Mouse (Mus musculus) forebrain, embryonic 14.5 days (tissue): ENCODE data around the gene Zdhhc1. TPM values are rescaled to one million over a fixed set of nuclear protein-coding genes. Genes with fewer than 3 reads are reported as not detected.

Experiments
- ATAC-seq: fragments of 200-750 bp; cut with Nextera tagmentation; 2 replicates; pipeline ENCODE4 v1.8.0; 2017; ENCODE audit warnings: mild to moderate bottlenecking, moderate library complexity
- DNase-seq: peaks from one replicate; pipeline ENCODE4 v3.0.0-alpha.2; 2015; ENCODE audit warnings: low spot score
- H3K27ac ChIP-seq: fragments of 300-500 bp; sonication (generic); 2 replicates; pipeline ENCODE4 v1.5.1; 2014; ENCODE audit warnings: low read depth, mild to moderate bottlenecking, control low read depth, low read length, moderate library complexity
- H3K27me3 ChIP-seq: fragments of 300-500 bp; sonication (generic); replicated peaks from 2 replicates; pipeline ENCODE4 v1.6.1; 2014; ENCODE audit warnings: low read length, control low read depth, mixed read lengths; ENCODE audit not compliant: control insufficient read depth, insufficient read depth
- H3K36me3 ChIP-seq: fragments of 300-500 bp; sonication (generic); 2 replicates; pipeline ENCODE4 v1.6.1; 2014; ENCODE audit warnings: low read length, control low read depth; ENCODE audit not compliant: control insufficient read depth, insufficient read depth
- H3K4me1 ChIP-seq: fragments of 300-500 bp; sonication (generic); 2 replicates; pipeline ENCODE4 v1.6.1; 2014; ENCODE audit warnings: antibody characterized with exemption, low read length, control low read depth; ENCODE audit not compliant: control insufficient read depth, insufficient read depth
- H3K4me2 ChIP-seq: fragments of 300-500 bp; sonication (generic); 2 replicates; pipeline ENCODE4 v1.6.1; 2014; ENCODE audit warnings: mild to moderate bottlenecking, control low read depth, low read length
- H3K4me3 ChIP-seq: fragments of 300-500 bp; sonication (generic); 2 replicates; pipeline ENCODE4 v1.5.1; 2014; ENCODE audit warnings: low read depth, low read length, control low read depth
- H3K9ac ChIP-seq: fragments of 300-500 bp; sonication (generic); 2 replicates; pipeline ENCODE4 v1.6.1; 2014; ENCODE audit warnings: mild to moderate bottlenecking, low read length, control low read depth, moderate library complexity
- H3K9me3 ChIP-seq: fragments of 300-500 bp; sonication (generic); replicated peaks from 2 replicates; pipeline ENCODE4 v1.6.1; 2016; ENCODE audit warnings: low read length, control low read depth, mixed read lengths; ENCODE audit not compliant: control insufficient read depth
- WGBS: fragments of 180-500 bp; shearing (Covaris S2); extraction: QIAGEN DNeasy Blood & Tissue Kit; methylation state at CpG from one replicate; pipeline ENCODE4 v1.1.7; 2014; 5-methylcytosine and 5-hydroxymethylcytosine counted together
- polyA plus RNA-seq: library from polyadenylated mRNA; unstranded; fragments of >200 nt; fragmentation: Nextera tagmentation; extraction: Ambion mirVana; gene quantifications from 2 replicates; pipeline ENCODE4 v1.2.1, GENCODE M21; 2014

Gene Zdhhc1
- polyA plus RNA-seq, 1 experiment from 2014 or later: 15.5 TPM

- Histone ChIP-seq H3K27ac (peak overlapping the region; percentile 31; the same call in 1 of the 2 replicates), H3K4me1 (peaks cover 21% of the 10 kb centered on the region), H3K36me3 (no peaks in the 10 kb centered on the region), H3K27me3 (no peaks in the 10 kb centered on the region), H3K4me3 (no peak overlapping the region), H3K4me2 (no peak overlapping the region), H3K9ac (no peak overlapping the region), H3K9me3 (no peaks in the 10 kb centered on the region)
- ATAC-seq (no peak; the same call in 1 of the 2 replicates), DNase-seq (peak; percentile 87)
- 70% methylated on average over 7 of the region's 7 CpGs for WGBS
Measured at GRCm38 (mm10) chr8:105466700-105467291, 29.9 kb downstream of the Zdhhc1 start.

- Histone ChIP-seq H3K4me3 (no peak overlapping the region), H3K9ac (no peak overlapping the region), H3K9me3 (no peaks in the 10 kb centered on the region), H3K4me1 (peaks cover 19% of the 10 kb centered on the region), H3K36me3 (no peaks in the 10 kb centered on the region), H3K27me3 (no peaks in the 10 kb centered on the region), H3K4me2 (no peak overlapping the region), H3K27ac (peak overlapping the region; percentile 15; the same call in 1 of the 2 replicates)
- ATAC-seq (no peak), DNase-seq (no peak)
- WGBS: 77% methylated on average over 6 of the region's 6 CpGs
Measured at GRCm38 (mm10) chr8:105466246-105466645, 30.5 kb downstream of the Zdhhc1 start.

- WGBS: 83% methylated on average over 7 of the region's 7 CpGs
Measured at GRCm38 (mm10) chr8:105464595-105464994, 32.1 kb downstream of the Zdhhc1 start.

GRCm38 (mm10) chr8:105461085-105461803 is 35.5 kb downstream of the Zdhhc1 start:
- Histone ChIP-seq H3K36me3 (no peaks in the 10 kb centered on the region), H3K4me2 (no peak overlapping the region), H3K4me3 (no peak overlapping the region), H3K27me3 (no peaks in the 10 kb centered on the region), H3K4me1 (no peaks in the 10 kb centered on the region), H3K9me3 (no peaks in the 10 kb centered on the region), H3K27ac (no peak overlapping the region), H3K9ac (no peak overlapping the region)
- ATAC-seq (no peak), DNase-seq (no peak)
- WGBS: 76% methylated on average over 13 of the region's 13 CpGs

More at GRCm38 (mm10) chr8:105464595-105464994, 32.1 kb downstream of the Zdhhc1 start:
- Histone ChIP-seq H3K27ac (no peak overlapping the region), H3K4me1 (peaks cover 8% of the 10 kb centered on the region), H3K4me3 (no peak overlapping the region), H3K36me3 (no peaks in the 10 kb centered on the region), H3K4me2 (no peak overlapping the region), H3K9ac (no peak overlapping the region), H3K9me3 (no peaks in the 10 kb centered on the region), H3K27me3 (no peaks in the 10 kb centered on the region)
- DNase-seq: no peak
- no peak for ATAC-seq

- ATAC-seq: no peak
- H3K27me3 ChIP-seq: no peaks in the 10 kb centered on the region
- H3K9ac ChIP-seq: no peak overlapping the region
- WGBS: 65% methylated on average over 10 of the region's 10 CpGs
- DNase-seq: no peak
- H3K4me1 ChIP-seq: peaks cover 5% of the 10 kb centered on the region
- H3K4me3 ChIP-seq: no peak overlapping the region
- H3K27ac ChIP-seq: no peak overlapping the region
- no peaks in the 10 kb centered on the region for H3K36me3 ChIP-seq
- no peaks in the 10 kb centered on the region for H3K9me3 ChIP-seq
- no peak overlapping the region for H3K4me2 ChIP-seq
Measured at GRCm38 (mm10) chr8:105455218-105455617, 41.5 kb downstream of the Zdhhc1 start.

GRCm38 (mm10) chr8:105454088-105454487 is 42.6 kb downstream of the Zdhhc1 start:
- Histone ChIP-seq H3K9me3 (no peaks in the 10 kb centered on the region), H3K4me1 (peaks cover 5% of the 10 kb centered on the region), H3K36me3 (no peaks in the 10 kb centered on the region), H3K9ac (no peak overlapping the region), H3K27ac (no peak overlapping the region), H3K27me3 (no peaks in the 10 kb centered on the region), H3K4me3 (no peak overlapping the region), H3K4me2 (no peak overlapping the region)
- 65% methylated on average over 5 of the region's 5 CpGs for WGBS
- ATAC-seq (no peak), DNase-seq (no peak)

- DNase-seq (no peak), ATAC-seq (no peak)
- Histone ChIP-seq H3K9ac (no peak overlapping the region), H3K27me3 (no peaks in the 10 kb centered on the region), H3K27ac (no peak overlapping the region), H3K4me3 (no peak overlapping the region), H3K4me1 (peaks cover 5% of the 10 kb centered on the region), H3K9me3 (no peaks in the 10 kb centered on the region), H3K36me3 (no peaks in the 10 kb centered on the region), H3K4me2 (no peak overlapping the region)
- 86% methylated on average over 5 of the region's 5 CpGs for WGBS
Measured at GRCm38 (mm10) chr8:105453296-105453695, 43.4 kb downstream of the Zdhhc1 start.

- ATAC-seq: no peak
- DNase-seq: no peak
- no peaks in the 10 kb centered on the region for H3K9me3 ChIP-seq
- H3K27ac ChIP-seq: no peak overlapping the region
- no peak overlapping the region for H3K4me3 ChIP-seq
- H3K36me3 ChIP-seq: no peaks in the 10 kb centered on the region
- WGBS: 39% methylated on average over 15 of the region's 15 CpGs
- H3K9ac ChIP-seq: peak overlapping the region; percentile 21; the same call in 1 of the 2 replicates
- H3K4me1 ChIP-seq: peaks cover 5% of the 10 kb centered on the region
- H3K27me3 ChIP-seq: no peaks in the 10 kb centered on the region
- H3K4me2 ChIP-seq: no peak overlapping the region
Measured at GRCm38 (mm10) chr8:105451903-105452603, 44.6 kb downstream of the Zdhhc1 start.
